Mouse (Mus musculus) ES-E14 (cell line): ENCODE results near the gene Ccp110.

ENCODE experiments used
- ZC3H11A ChIP-seq: IDR thresholded peaks from 2 replicates; pipeline ENCODE4 v1.6.1; 2012; ENCODE audit warnings: low read depth, mild to moderate bottlenecking, inconsistent platforms, low read length, borderline replicate concordance
- ZNF384 ChIP-seq: IDR thresholded peaks from 2 replicates; pipeline ENCODE4 v1.6.1; 2012; ENCODE audit warnings: low read depth, low read length, inconsistent platforms

- TF ChIP-seq ZC3H11A (no peak), ZNF384 (no peak)
Measured at GRCm38 (mm10) chr7:118696146-118696545, 16.2 kb upstream of the Ccp110 start.
